Mouse (Mus musculus) heart, adult 2 months (tissue): ENCODE data around the gene Myo9a.

Experiments used
- CTCF ChIP-seq: fragments of 200-600 bp; IDR thresholded peaks from 2 replicates; pipeline ENCODE4 v1.8.1; 2022; ENCODE audit warnings: antibody characterized with exemption, mild to moderate bottlenecking, moderate library complexity
- EP300 ChIP-seq: fragments of 200-500 bp; IDR thresholded peaks from 2 replicates; pipeline ENCODE4 v1.6.1; 2011; ENCODE audit warnings: low read depth, low read length, control low read depth; ENCODE audit not compliant: insufficient read depth
- POLR2A ChIP-seq: fragments of 200-500 bp; IDR thresholded peaks from 2 replicates; pipeline ENCODE4 v1.6.1; 2011; ENCODE audit warnings: mild to moderate bottlenecking, low read depth, low read length, control low read depth; ENCODE audit not compliant: insufficient read depth

DNA sequence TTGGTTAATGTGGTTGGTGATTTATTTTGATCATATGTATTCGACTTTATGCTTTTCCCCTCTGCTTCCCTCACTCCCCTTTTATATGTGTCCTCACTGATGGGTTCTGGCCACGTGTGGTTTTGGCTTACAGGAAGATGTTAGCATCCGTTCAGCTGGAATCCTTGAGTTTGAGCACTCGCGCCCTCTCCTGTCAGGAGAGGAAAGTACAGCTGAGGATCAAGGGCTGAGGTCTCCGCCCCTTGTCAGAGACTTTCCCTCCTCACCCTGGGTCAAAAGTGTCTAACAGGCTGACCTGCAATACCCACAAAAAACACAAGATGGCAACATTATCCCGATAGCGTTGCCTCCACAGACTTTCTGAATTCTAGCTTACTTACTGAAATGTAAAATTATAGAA lies 208.6 kb downstream of the Myo9a start:
- TF ChIP-seq CTCF, result peak; percentile 95
- TF ChIP-seq EP300, result 0 out of 2 replicates have a peak, but pooled peaks have one; percentile 55
- no peak for TF ChIP-seq POLR2A
